ENCODE assay signal across 14 mouse cellular contexts in the genomic region with DNA sequence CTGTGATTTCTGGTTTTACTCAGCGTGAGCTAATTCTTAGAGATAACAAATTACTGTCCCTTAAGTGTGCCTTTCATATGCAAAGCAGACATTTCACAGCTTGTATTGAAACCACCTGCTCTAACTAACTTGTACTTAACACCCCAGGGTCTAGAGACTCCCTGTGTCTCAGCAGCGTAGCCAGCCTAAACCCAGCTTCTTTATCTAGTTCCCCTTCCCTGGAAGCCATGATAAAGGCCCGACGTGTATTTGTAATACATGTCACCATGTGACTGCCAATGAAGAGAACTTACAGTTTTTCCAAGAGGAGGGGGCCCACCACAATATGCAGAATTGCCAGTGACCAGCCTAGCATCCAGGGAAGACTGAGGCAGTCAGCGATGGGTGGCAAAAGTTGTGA.
"Had no signal": no experiment of that assay in that cellular context is flagged by ENCODE, and none has a peak within 500 bp of the region (broad histone marks: within the 10 kb centered on the region; RNA-seq: fewer than 3 reads in every experiment).

No protein-coding gene starts in this region.

- H3K27me3 ChIP-seq: kidney, embryonic 15.5 days; limb, embryonic 15.5 days; liver, embryonic 12.5 days; lung, embryonic 15.5 days; midbrain, embryonic 12.5 days; neural tube, embryonic 15.5 days had no signal

- H3K4me2 ChIP-seq: kidney, embryonic 15.5 days; limb, embryonic 15.5 days; liver, embryonic 12.5 days; lung, embryonic 15.5 days; midbrain, embryonic 12.5 days; neural tube, embryonic 15.5 days had no signal

- H3K9ac ChIP-seq: kidney, embryonic 15.5 days; limb, embryonic 15.5 days; liver, embryonic 12.5 days; lung, embryonic 15.5 days; midbrain, embryonic 12.5 days; neural tube, embryonic 15.5 days had no signal

- H3K27ac ChIP-seq: kidney, embryonic 15.5 days; limb, embryonic 15.5 days; liver, embryonic 12.5 days; lung, embryonic 15.5 days; midbrain, embryonic 12.5 days; neural tube, embryonic 15.5 days had no signal

- H3K9me3 ChIP-seq: kidney, embryonic 15.5 days; limb, embryonic 15.5 days; liver, embryonic 12.5 days; lung, embryonic 15.5 days; midbrain, embryonic 12.5 days; neural tube, embryonic 15.5 days had no signal

- ATAC-seq: liver, embryonic 12.5 days had no signal

- H3K4me3 ChIP-seq: kidney, embryonic 15.5 days; limb, embryonic 15.5 days; liver, embryonic 12.5 days; lung, embryonic 15.5 days; midbrain, embryonic 12.5 days; myocyte; neural tube, embryonic 15.5 days had no signal

- H3K4me1 ChIP-seq: kidney, embryonic 15.5 days; limb, embryonic 15.5 days; lung, embryonic 15.5 days; neural tube, embryonic 15.5 days had no signal

- DNase-seq: kidney, postnatal 14 days; layer of hippocampus, postnatal 36 days; retina, postnatal 1 day; right cerebral cortex, postnatal 4 days; spleen, adult 18-20 months; thymus, adult 18-20 months; thymus, postnatal 14 days had no signal
